8 mouse cellular contexts compared by ENCODE assay signal in genomic region chr14:62837641-62838252, GRCm38 (mm10). TPM values are rescaled to one million over a fixed set of nuclear protein-coding genes. Genes with fewer than 3 reads are reported as not detected.
DNase-seq lines count a peak whose midpoint lies in the region; ATAC-seq and TF ChIP-seq lines count a peak whose summit lies in the region.

Wdfy2 (plus strand) TSS chr14:62837678.

- intact Hi-C loops in gastrocnemius, adult 2 months (cut with DNase I) = loop anchor here (1.0 to 10.0 kb wide), 4 partner anchors 41 to 283 kb away; partner anchors contain the start of genes Fam124a and Ints6

- peaks cover 7% of the 10 kb centered on the region for H3K4me1 ChIP-seq in kidney, adult 2 months (ENCODE audit: control insufficient read depth, insufficient read depth, low read length)
- H3K4me1 ChIP-seq in limb, embryonic 15.5 days = peaks cover 13% of the 10 kb centered on the region
- H3K4me1 ChIP-seq in midbrain, embryonic 14.5 days (ENCODE audit: control insufficient read depth, insufficient read depth, low read length) = peaks cover 18% of the 10 kb centered on the region

- no peaks in the 10 kb centered on the region for H3K27me3 ChIP-seq in kidney, adult 2 months (replicated peaks; ENCODE audit: control insufficient read depth, insufficient read depth, low read length)
- no peaks in the 10 kb centered on the region for H3K27me3 ChIP-seq in limb, embryonic 15.5 days
- H3K27me3 ChIP-seq in midbrain, embryonic 14.5 days (ENCODE audit: control insufficient read depth, insufficient read depth, low read length) = no peaks in the 10 kb centered on the region

- peak within 1 kb of the TSS; percentile 76 for H3K9ac ChIP-seq in limb, embryonic 15.5 days
- H3K9ac ChIP-seq in midbrain, embryonic 14.5 days (replicated peaks; ENCODE audit: low read length) = peak within 1 kb of the TSS; percentile 78

- peak; percentile 67 for DNase-seq in kidney, adult 11 months
- no peak for DNase-seq in kidney, adult 18-20 months
- DNase-seq in adrenal gland, postnatal 36 days = peak; percentile 78 to 84
- peak; percentile 80 for DNase-seq in gastrocnemius, adult 2 months
- DNase-seq in kidney, adult 2 months = peak; percentile 70
- peak; percentile 62 for DNase-seq in midbrain, embryonic 14.5 days
- no peak for DNase-seq in T-cell, adult 2 months (ENCODE audit: low spot score)

- peak within 1 kb of the TSS; percentile 96 for H3K27ac ChIP-seq in gastrocnemius, adult 2 months
- peak within 1 kb of the TSS; percentile 87 for H3K27ac ChIP-seq in kidney, adult 2 months (ENCODE audit: insufficient read depth, low read depth, low read length)
- H3K27ac ChIP-seq in limb, embryonic 15.5 days = peak within 1 kb of the TSS; percentile 82
- H3K27ac ChIP-seq in midbrain, embryonic 14.5 days (replicated peaks; ENCODE audit: low read depth, low read length) = peak within 1 kb of the TSS; percentile 83

- TF ChIP-seq POLR2A in kidney, adult 2 months (IDR thresholded peaks at IDR 0.05; ENCODE audit: low read depth, low read length) = peak; percentile 41

- WGBS in kidney, adult 2 months = under 1% methylated on average over 46 of the region's 49 CpGs
- under 1% methylated on average over 49 of the region's 49 CpGs for WGBS in limb, embryonic 15.5 days
- WGBS in midbrain, embryonic 14.5 days = 0% methylated on average over 43 of the region's 49 CpGs

- peak within 1 kb of the TSS; percentile 100 for H3K4me3 ChIP-seq in gastrocnemius, adult 2 months
- H3K4me3 ChIP-seq in kidney, adult 2 months (ENCODE audit: insufficient read depth, low read depth, low read length) = peak within 1 kb of the TSS; percentile 97
- peak within 1 kb of the TSS; percentile 92 for H3K4me3 ChIP-seq in limb, embryonic 15.5 days
- peak within 1 kb of the TSS; percentile 77 for H3K4me3 ChIP-seq in midbrain, embryonic 14.5 days (replicated peaks; ENCODE audit: low read depth, low read length)

- 0 out of 2 replicates have a peak, but pooled peaks have one; percentile 2 for ATAC-seq in limb, embryonic 15.5 days (ENCODE audit: insufficient number of reproducible peaks, low FRiP score, low TSS enrichment, low read depth)
- ATAC-seq in midbrain, embryonic 14.5 days (ENCODE audit: low FRiP score, low TSS enrichment) = peak; percentile 59

- H3K4me2 ChIP-seq in limb, embryonic 15.5 days = peak within 1 kb of the TSS; percentile 81
- peak within 1 kb of the TSS; percentile 66 for H3K4me2 ChIP-seq in midbrain, embryonic 14.5 days (ENCODE audit: low read length)

- no peaks in the 10 kb centered on the region for H3K9me3 ChIP-seq in limb, embryonic 15.5 days
- H3K9me3 ChIP-seq in midbrain, embryonic 14.5 days (ENCODE audit: control insufficient read depth, low read length) = no peaks in the 10 kb centered on the region

- peak; percentile 19; the same call in 1 of the 2 replicates for TF ChIP-seq CTCF in gastrocnemius, adult 2 months (IDR thresholded peaks at IDR 0.05)
- no peak for TF ChIP-seq CTCF in kidney, adult 2 months (conservative IDR thresholded peaks at IDR 0.05; ENCODE audit: insufficient read depth, insufficient read length, low read depth, low read length)

- H3K36me3 ChIP-seq in kidney, adult 2 months (ENCODE audit: control insufficient read depth, insufficient read depth, low read length) = no peaks in the 10 kb centered on the region
- H3K36me3 ChIP-seq in limb, embryonic 15.5 days = no peaks in the 10 kb centered on the region
- no peaks in the 10 kb centered on the region for H3K36me3 ChIP-seq in midbrain, embryonic 14.5 days (ENCODE audit: control insufficient read depth, insufficient read depth, low read length)

RNA-seq across cellular contexts. Expression of gene Wdfy2, which starts in this region (rescaled TPM):
- 10 to 100 TPM; 33.4 to 41.0 TPM for total RNA-seq in adrenal gland, postnatal 36 days (2021)
- 1 to 10 TPM; 8.0 TPM for total RNA-seq in gastrocnemius, adult 2 months (2021)
- 7.7 and 8.3 TPM in 2 replicates for polyA plus RNA-seq in kidney, adult 2 months (2012; rRNA removed)
- 8.7 and 9.8 TPM in 2 replicates for polyA plus RNA-seq in limb, embryonic 15.5 days (2015; fragmentation: Nextera tagmentation; extraction: Ambion mirVana)
- polyA plus RNA-seq in midbrain, embryonic 14.5 days (2014; fragmentation: Nextera tagmentation; extraction: Ambion mirVana) = 9.1 and 13.0 TPM in 2 replicates

Comparison
In these comparisons a context has a peak if more than half of its experiments do, and no peak if none do; other contexts are left out.
1. DNase-seq: peak in kidney, adult 11 months (single experiment), adrenal gland, postnatal 36 days (2 of 2), gastrocnemius, adult 2 months (single experiment), kidney, adult 2 months (single experiment) and midbrain, embryonic 14.5 days (single experiment); none in kidney, adult 18-20 months (single experiment) and T-cell, adult 2 months (single experiment).
2. Peak in every context shown above with its lines, with median percentiles within 50 percentile points of each other: H3K27ac ChIP-seq and H3K4me3 ChIP-seq.